Mouse (Mus musculus): ENCODE measurements around the gene Tardbp.

Tardbp gene

GRCm38 (mm10) chr4:148598826-148599225 lies 28.0 kb downstream of the Tardbp start:
- DNase-seq = no peak

DNA sequence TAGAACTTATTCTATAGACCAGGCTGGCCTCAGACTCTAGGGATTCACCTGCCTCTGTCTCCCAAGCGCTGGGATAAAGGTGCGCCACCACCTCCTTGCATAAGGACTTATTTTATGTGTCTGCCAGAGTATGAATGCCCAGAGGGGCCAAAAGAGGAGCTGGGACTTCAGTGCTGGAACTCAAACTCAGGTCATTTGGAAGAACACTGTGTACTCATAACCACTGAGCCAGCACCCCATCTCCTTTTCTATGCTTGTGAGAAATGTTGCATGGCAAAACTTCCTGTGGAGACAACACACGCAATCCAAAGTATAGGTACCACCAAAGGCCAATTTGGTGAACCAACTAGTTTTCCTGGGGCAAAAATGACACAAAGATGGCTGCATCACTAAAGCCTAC lies 30.1 kb downstream of the Tardbp start:
- no peak for DNase-seq

- DNase-seq = no peak
Measured at GRCm38 (mm10) chr4:148595916-148596315, 30.9 kb downstream of the Tardbp start.

GRCm38 (mm10) chr4:148593996-148594395 lies 32.8 kb downstream of the Tardbp start:
- DNase-seq = no peak

GRCm38 (mm10) chr4:148591637-148592380 lies 35.0 kb downstream of the Tardbp start:
- DNase-seq = no peak

GRCm38 (mm10) chr4:148591171-148591630 lies 35.6 kb downstream of the Tardbp start, which contains the start of gene Srm:
Gene Srm, plus strand, starts transcription at chr4:148591503.
- DNase-seq = peak; percentile 97

DNA sequence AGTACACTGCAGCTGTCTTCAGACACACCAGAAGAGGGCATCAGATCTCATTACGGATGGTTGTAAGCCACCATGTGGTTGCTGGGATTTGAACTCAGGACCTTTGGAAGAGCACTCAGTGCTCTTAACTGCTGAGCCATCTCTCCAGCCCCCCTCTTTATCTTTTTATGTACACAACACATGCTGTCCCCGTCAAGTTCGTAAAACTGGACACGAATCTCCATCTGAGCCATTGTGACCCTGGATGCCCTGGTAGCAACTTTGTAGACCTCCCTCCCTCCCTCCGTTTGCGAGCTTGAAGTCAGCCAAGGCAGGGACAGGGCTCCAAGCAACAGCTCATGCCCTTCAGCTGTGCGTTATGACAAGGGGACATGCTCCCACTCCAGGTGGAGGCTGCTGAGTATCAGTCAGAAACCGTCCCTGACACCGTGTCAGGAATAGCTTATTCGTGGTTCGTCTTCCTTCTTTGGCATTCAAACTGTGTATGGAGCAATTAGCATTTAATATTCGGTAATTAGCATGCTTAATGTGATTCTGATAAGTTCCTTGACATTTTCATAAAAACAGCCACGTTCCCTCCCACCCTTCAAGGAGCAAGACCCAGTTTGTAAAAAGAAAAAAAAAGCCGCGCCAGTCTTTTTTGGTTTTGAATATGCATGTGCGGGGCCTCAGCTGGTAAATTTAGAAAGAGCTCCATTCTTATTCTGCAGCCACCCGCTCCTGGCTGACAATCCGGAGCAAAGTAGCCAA lies 36.2 kb downstream of the Tardbp start:
- DNase-seq = no peak

DNA sequence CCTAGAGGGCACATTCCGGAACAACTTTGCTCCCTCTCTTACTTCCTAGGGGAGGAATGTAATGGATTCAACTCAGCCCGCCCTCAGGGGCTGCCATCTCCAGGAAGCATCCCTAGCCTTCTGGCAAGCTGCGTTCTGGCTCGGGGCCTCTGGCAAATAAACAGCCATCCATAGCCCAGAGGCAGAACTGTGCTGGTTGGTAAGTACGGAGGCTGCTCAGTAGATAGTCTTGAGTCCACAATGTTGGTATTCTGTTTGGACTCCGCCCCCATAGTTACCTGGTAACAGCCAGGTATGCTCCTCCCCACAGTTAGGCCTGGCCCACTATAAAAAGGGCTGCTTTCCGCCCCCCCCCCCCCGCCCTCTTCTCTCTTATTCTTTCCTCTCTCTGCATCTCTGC lies 37.3 kb downstream of the Tardbp start:
- DNase-seq = no peak

GRCm38 (mm10) chr4:148588793-148589192 lies 38.0 kb downstream of the Tardbp start:
- no peak for DNase-seq

- no peak for DNase-seq
Measured at GRCm38 (mm10) chr4:148586648-148587047, 40.2 kb downstream of the Tardbp start.

GRCm38 (mm10) chr4:148583257-148583656 lies 43.6 kb downstream of the Tardbp start:
- DNase-seq = no peak

DNA sequence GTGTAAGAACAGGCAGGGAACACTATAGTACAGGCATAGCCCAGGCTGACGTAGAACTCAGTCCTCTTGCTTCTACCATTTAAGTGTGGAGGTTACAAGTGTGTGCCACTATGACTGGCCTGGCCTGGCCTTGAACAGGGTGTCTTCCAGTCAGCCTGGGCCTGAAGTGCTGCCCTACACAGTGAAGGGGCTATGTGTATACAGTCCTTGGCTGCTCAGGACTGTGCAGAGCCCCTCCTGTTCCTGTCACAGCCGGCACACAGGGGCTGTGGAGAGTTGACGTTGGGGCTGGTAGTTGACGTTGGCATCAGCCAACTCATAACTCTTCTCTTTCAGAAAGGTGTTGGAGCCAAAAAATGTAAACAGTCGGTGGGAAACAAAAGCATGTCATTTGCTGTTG lies 45.4 kb downstream of the Tardbp start:
- DNase-seq = no peak

- peak; percentile 24 for DNase-seq
Measured at GRCm38 (mm10) chr4:148580765-148581164, 46.1 kb downstream of the Tardbp start.

DNA sequence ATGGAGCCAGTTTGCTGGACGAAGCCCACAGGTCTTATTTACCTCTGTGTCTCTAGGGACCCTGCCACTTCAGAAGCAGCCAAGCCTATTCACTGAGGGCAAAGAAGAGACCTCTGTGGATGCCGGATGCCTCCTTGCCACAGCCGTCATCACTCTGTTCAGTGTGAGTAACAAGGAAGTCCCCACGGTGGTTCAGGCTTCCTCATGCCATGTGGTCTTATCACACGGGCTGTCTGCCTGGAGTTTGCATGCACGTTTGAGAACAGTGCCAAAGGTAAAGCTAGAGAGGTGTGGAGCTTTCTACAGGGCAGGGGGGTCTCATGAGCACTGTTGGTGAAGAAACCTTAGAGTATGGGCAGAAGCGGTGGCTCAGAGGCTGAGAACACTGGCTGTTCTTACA lies 53.6 kb downstream of the Tardbp start:
- no peak for DNase-seq

- DNase-seq = no peak
Measured at GRCm38 (mm10) chr4:148570693-148571295, 56.0 kb downstream of the Tardbp start.

GRCm38 (mm10) chr4:148570138-148570537 lies 56.7 kb downstream of the Tardbp start:
- no peak for DNase-seq

DNA sequence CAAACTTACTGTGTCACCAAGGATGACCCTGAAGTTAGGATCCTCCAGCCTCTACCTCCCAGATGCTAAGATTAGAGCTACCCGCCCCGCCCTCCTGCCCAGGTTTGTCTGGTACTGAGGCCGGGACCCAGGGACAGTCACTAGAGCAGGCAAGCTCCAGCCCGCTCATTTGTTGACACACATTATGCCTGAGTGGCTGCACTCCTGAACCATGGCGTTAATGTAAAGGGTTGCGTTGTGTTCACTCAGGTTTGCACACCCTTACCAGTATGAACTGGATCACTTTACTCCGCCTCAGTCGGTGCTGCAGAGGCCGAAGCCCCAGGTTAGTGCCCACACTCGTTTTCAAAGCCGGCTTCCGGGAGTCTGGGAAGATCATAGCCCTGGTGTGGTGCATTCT lies 63.2 kb downstream of the Tardbp start:
- no peak for DNase-seq

- DNase-seq = no peak
Measured at GRCm38 (mm10) chr4:148562676-148563075, 64.1 kb downstream of the Tardbp start.

All from cerebellum, adult 8-10 months (tissue).